Mouse (Mus musculus): ENCODE results near the gene Pate2.

DNA sequence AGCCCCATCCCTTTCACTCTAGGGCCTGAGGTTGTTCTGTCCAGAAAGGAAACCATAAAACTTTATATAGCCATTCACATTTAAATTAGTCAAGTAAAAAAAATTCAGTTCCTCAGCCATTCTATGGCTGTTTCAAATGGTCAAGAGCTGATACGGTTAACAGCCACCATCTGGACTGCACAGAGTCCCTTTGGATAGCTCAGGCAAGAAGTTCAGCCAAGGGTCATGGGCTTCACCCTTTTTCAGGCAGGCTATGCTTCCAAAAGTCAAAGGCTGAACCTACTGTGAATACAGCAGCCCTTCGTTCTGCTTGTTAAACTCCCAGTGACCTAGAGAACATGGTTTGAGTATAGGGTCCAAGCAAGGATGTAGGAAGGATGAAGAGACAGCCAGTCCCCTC, 25.4 kb upstream of the Pate2 start:
- no peak for TF ChIP-seq GATA1 (IDR thresholded peaks at IDR 0.05; ENCODE audit: low read length)
- TF ChIP-seq TAL1 (IDR thresholded peaks at IDR 0.05; ENCODE audit: low read length): no peak
